Mouse (Mus musculus) left cerebral cortex, adult 2 months (tissue): ENCODE results near the gene Arl13b. TPM values are rescaled to one million over a fixed set of nuclear protein-coding genes. Genes with fewer than 3 reads are reported as not detected.

ENCODE experiments used
- DNase-seq, 2 experiments: peaks; one replicate each; pipeline ENCODE4 v3.0.0; 2021 to 2022; ENCODE audit warnings: low spot score in 2 of 2, mixed read lengths in 1 of 2; ENCODE audit errors: extremely low spot score in 1 of 2
- H3K27ac ChIP-seq: fragments of 200-600 bp; 2 replicates; pipeline ENCODE4 v1.8.1; 2022
- H3K4me3 ChIP-seq: fragments of 200-600 bp; 2 replicates; pipeline ENCODE4 v1.8.1; 2022
- CTCF ChIP-seq: fragments of 200-600 bp; IDR thresholded peaks from 2 replicates; pipeline ENCODE4 v1.8.1; 2022; ENCODE audit warnings: antibody characterized with exemption, mild to moderate bottlenecking, moderate library complexity
- intact Hi-C: fragments of 180-260 bp; cut with DNase I; formaldehyde crosslinking; loops from one replicate; pipeline ENCODE4 v1.15.1; 2025
- microRNA-seq, 2 experiments: library from miRNA; unstranded; fragments of <30 nt; microRNA quantifications; one replicate each; pipeline ENCODE4 v1.2.0; 2021
- total RNA-seq, 2 experiments: library from RNA; stranded (reverse); gene quantifications; 2 replicates each; pipeline ENCODE4 v1.2.3; 2021

The Arl13b gene
- total RNA-seq, 2 experiments from 2014 or later = 10.0 to 12.5 TPM

- H3K4me3 ChIP-seq = no peak overlapping the region
- intact Hi-C loops = no loop called here
- H3K27ac ChIP-seq = no peak overlapping the region
- DNase-seq = no peak
- TF ChIP-seq CTCF = no peak
Observed at GRCm38 (mm10) chr16:62758340-62758739, 88.5 kb downstream of the Arl13b start.

GRCm38 (mm10) chr16:62755307-62755706 is 91.5 kb downstream of the Arl13b start:
- intact Hi-C loops = no loop called here

GRCm38 (mm10) chr16:62753597-62753996 is 93.2 kb downstream of the Arl13b start:
- Histone ChIP-seq H3K27ac (no peak overlapping the region), H3K4me3 (no peak overlapping the region)
- TF ChIP-seq CTCF = no peak
- no peak for DNase-seq
- intact Hi-C loops = no loop called here

More at GRCm38 (mm10) chr16:62755307-62755706, 91.5 kb downstream of the Arl13b start:
- Histone ChIP-seq H3K4me3 (no peak overlapping the region), H3K27ac (no peak overlapping the region)
- TF ChIP-seq CTCF = no peak
- no peak for DNase-seq

GRCm38 (mm10) chr16:62753079-62753478 is 93.8 kb downstream of the Arl13b start:
- H3K27ac ChIP-seq = 0 out of 2 replicates have a peak overlapping the region, but pooled peaks have one; percentile 9
- no peak for TF ChIP-seq CTCF
- intact Hi-C loops = no loop called here
- no peak overlapping the region for H3K4me3 ChIP-seq
- no peak for DNase-seq

- TF ChIP-seq CTCF = peak; percentile 44
- intact Hi-C loops = no loop called here
- H3K27ac ChIP-seq = no peak overlapping the region
- no peak overlapping the region for H3K4me3 ChIP-seq
- no peak for DNase-seq
Observed at GRCm38 (mm10) chr16:62745875-62746274, 101.0 kb downstream of the Arl13b start.

Small RNA genes within 50 kb of the gene (microRNA-seq; reads per million reads assigned to microRNA genes)
- gene Gm25986 = 0 reads per million in 2 experiments

Other genes with a start within 250 kb of the Arl13b start
- 10 to 100 TPM in 1 of 2 experiments, 1 to 10 TPM in 1; 8.2 to 12.7 TPM for gene Nsun3, start 60.2 kb downstream of the Arl13b start, total RNA-seq
- not detected for gene Stx19, start 32.4 kb downstream of the Arl13b start, total RNA-seq
- gene Pros1, start 7.3 kb upstream of the Arl13b start, total RNA-seq = 1 to 10 TPM; 8.7 to 9.4 TPM